Mouse (Mus musculus) hindbrain, embryonic 10.5 days (tissue): Measurements from ENCODE around the gene Ybx3. TPM values are rescaled to one million over a fixed set of nuclear protein-coding genes. Genes with fewer than 3 reads are reported as not detected.

ENCODE experiments used
- DNase-seq: peaks from one replicate; pipeline ENCODE4 v3.0.0-alpha.2; 2017; ENCODE audit warnings: low spot score
- H3K27ac ChIP-seq: fragments of 300-500 bp; sonication (generic); 2 replicates; pipeline ENCODE4 v1.5.1; 2016; ENCODE audit warnings: mild to moderate bottlenecking, moderate library complexity
- H3K27me3 ChIP-seq: fragments of 300-500 bp; sonication (generic); 2 replicates; pipeline ENCODE4 v1.6.1; 2016; ENCODE audit warnings: mild to moderate bottlenecking; ENCODE audit not compliant: poor library complexity, insufficient read depth, severe bottlenecking
- H3K36me3 ChIP-seq: fragments of 300-500 bp; sonication (generic); 2 replicates; pipeline ENCODE4 v1.6.1; 2016; ENCODE audit warnings: mild to moderate bottlenecking, moderate library complexity
- H3K4me1 ChIP-seq: fragments of 300-500 bp; sonication (generic); replicated peaks from 2 replicates; pipeline ENCODE4 v1.6.1; 2016; ENCODE audit warnings: mild to moderate bottlenecking
- H3K4me3 ChIP-seq: fragments of 300-500 bp; sonication (generic); 2 replicates; pipeline ENCODE4 v1.5.1; 2016; ENCODE audit warnings: mild to moderate bottlenecking, moderate library complexity
- H3K9me3 ChIP-seq: fragments of 300-500 bp; sonication (generic); 2 replicates; pipeline ENCODE4 v1.6.1; 2016; ENCODE audit warnings: mild to moderate bottlenecking, moderate library complexity
- WGBS: fragments of 180-500 bp; shearing (Covaris S2); methylation state at CpG from one replicate; pipeline ENCODE4 v1.1.7; 2016; 5-methylcytosine and 5-hydroxymethylcytosine counted together
- polyA plus RNA-seq: library from polyadenylated mRNA; unstranded; fragments of >200 nt; fragmentation: Nextera tagmentation; extraction: Ambion mirVana; gene quantifications from 2 replicates; pipeline ENCODE4 v1.2.1, GENCODE M21; 2016

The Ybx3 gene
- polyA plus RNA-seq, result 20.9 and 39.8 TPM in 2 replicates

DNA sequence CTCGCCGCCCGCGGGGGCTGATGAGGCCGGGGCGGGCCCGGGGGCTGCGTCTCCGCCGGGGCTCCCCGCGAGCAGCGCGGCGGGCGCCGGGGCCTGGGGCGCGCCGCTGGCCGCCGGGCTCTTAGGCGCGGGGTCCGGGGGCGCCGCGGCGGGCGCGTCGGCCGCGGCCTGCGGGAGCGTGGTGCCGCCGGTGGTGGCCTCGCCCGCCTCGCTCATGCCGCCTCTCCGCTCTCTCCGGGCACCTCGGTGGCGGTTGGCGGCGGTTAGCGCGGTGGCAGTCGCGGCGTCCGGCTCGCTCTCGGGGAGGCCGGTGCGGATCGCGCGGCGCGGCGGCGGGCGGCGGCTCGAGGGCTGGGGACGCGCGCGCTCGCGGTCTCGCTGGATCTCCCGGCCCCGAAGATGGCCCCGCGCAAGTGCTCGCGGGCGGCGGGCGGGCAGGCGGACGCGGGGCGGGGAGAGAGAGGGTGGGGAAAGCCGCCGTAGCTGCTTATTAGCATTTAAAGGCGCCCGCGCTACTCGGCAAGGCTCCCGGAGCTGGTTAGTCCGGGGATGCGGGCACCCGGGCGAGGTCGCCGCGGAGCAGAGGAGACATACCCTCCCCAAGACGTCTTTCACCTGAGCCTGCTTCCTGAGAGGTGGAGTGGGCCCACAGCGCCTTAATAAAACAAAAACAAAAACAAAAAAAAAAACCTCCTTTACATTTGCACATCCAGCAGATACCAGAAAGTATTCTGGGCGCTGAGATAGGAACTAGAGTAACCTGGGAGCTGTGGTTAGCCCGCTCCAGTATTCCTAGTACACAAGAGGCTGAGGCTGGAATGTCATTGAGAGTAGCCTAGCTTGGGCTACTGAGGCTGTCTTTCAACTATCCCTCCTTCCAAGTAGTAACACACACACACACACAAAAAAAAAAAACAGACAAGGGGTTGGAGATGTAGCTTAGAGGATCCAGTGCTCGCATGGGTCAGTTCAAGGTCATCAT lies at the start of gene Ybx3:
TSS of gene Ybx3 (minus strand) at position 437 of the 982 bp plus-strand sequence.
- peaks cover 35% of the 10 kb centered on the region for H3K4me1 ChIP-seq
- peak; percentile 85 for DNase-seq
- H3K36me3 ChIP-seq, result no peaks in the 10 kb centered on the region
- peak within 1 kb of the TSS; percentile 93 for H3K27ac ChIP-seq
- peak within 1 kb of the TSS; percentile 81 for H3K4me3 ChIP-seq
- WGBS, result under 1% methylated on average over 81 of the region's 107 CpGs
- peaks cover 10% of the 10 kb centered on the region for H3K27me3 ChIP-seq
- H3K9me3 ChIP-seq, result no peaks in the 10 kb centered on the region

DNA sequence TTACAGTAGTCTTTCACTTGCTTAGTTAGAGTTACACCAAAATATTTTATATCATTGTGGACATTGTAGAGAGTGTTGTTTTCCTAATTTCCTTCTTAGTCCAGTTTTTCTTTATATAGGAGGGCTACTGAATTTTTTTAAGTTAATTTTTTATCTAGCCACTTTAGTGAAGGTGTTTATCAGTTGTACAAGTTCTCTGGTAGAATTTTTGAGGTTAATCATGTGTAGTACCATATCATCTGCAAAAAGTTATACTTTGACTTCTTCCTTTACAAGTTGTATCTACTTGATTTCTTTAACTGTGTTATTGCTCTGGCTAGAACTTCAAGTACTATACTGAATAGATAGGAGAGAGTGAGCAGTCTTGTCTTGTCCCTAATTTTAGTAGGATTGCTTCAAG lies 48.4 kb upstream of the Ybx3 start:
- Histone ChIP-seq H3K4me3 (no peak overlapping the region), H3K27ac (no peak overlapping the region), H3K9me3 (0 out of 2 replicates have a peak, but pooled peaks cover 14% of the 10 kb centered on the region), H3K27me3 (peaks cover 16% of the 10 kb centered on the region), H3K4me1 (peaks cover 6% of the 10 kb centered on the region; the same call in 1 of the 2 replicates), H3K36me3 (no peaks in the 10 kb centered on the region)
- DNase-seq, result no peak

DNA sequence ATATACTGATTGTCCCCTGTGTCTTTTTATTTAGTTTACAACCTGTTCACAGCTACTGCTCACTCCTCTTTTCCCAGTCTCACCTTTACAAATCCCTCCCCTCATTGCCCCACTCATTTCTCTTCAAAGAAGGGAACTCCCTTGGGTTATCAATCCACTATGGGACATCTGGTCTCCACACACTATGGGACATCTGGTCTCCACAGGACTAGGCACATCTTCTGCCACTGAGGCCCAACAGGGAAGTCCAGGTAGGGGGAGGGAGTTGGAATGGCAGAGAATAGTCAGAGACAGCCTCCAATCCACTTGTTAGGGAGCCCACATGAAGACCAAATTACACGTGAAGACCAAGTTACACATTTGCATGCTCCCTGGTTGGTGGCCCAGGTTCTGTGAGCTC lies 45.8 kb upstream of the Ybx3 start:
- Histone ChIP-seq H3K4me1 (peaks cover 6% of the 10 kb centered on the region; the same call in 1 of the 2 replicates), H3K27me3 (peaks cover 16% of the 10 kb centered on the region), H3K9me3 (0 out of 2 replicates have a peak, but pooled peaks cover 8% of the 10 kb centered on the region), H3K36me3 (no peaks in the 10 kb centered on the region), H3K27ac (no peak overlapping the region), H3K4me3 (peak overlapping the region; percentile 57)
- 53% methylated on average over 1 of the region's 1 CpGs for WGBS
- DNase-seq, result no peak

DNA sequence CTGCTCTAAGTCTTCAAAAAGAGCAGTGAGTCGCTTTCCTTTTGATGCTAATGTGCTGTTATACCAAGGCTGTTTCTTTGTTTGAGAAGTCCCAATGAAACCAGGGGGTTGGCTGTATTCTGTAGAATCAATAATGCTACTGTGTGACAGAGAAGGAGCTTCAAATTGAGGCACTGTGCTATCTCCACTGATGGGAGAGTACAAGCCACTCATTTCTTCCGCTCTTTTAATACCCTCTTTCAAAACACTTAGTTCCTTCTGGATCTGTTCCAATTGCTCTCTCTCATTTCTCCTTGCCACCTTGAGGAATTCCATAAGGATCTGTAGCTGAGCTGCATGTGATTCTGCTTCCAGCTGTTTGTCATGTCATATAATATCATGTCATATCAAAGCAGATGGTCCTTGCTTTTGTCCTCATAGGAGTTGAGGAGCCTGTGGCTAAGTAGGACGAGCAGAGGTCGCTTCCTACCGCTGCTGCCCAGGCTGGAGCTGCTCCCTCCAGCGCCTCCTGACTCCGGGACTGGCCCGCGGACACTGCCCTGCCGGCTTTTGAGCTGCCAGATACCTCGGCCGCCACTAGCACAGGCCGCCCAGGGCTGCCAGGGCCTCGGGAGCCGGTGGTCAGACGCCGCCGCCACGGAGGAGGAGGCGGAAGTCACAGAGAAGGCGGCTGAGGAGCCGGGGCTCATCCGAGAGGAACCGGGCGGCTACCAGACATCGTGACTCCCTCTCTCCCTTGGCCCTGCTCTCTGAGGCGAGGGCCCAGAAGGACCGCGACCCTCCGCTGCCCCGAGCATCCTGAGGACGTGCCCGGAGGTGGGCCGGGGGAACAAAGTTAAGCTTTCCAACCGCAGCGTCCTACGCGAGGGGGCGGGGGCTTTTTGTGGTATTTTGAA lies 45.1 kb upstream of the Ybx3 start:
- no peaks in the 10 kb centered on the region for H3K36me3 ChIP-seq
- peak; percentile 58 for DNase-seq
- WGBS, result 7% methylated on average over 39 of the region's 39 CpGs
- H3K9me3 ChIP-seq, result 0 out of 2 replicates have a peak, but pooled peaks cover 3% of the 10 kb centered on the region
- H3K27ac ChIP-seq, result peak overlapping the region; percentile 86
- H3K27me3 ChIP-seq, result peaks cover 16% of the 10 kb centered on the region
- H3K4me1 ChIP-seq, result peaks cover 6% of the 10 kb centered on the region; the same call in 1 of the 2 replicates
- peak overlapping the region; percentile 57 for H3K4me3 ChIP-seq

DNA sequence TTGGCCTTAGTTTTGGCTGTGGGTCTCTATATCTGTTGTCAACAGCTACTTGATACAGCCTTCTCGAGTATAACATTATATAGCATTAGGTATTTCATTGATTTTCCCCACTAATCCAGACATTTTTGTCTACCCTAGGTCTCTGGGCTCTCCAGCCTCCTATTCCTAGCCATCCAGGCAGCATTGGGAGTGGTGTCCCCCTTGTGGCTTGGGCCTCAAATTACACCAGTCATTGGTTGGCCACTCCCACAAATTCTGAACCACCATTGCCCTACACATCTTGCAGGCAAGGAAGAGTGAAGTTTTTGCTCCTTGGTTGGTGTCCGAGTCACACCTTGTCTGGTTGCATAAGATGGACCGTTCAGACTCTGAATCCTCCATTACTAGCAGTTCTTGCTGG lies 33.3 kb upstream of the Ybx3 start:
- Histone ChIP-seq H3K4me3 (no peak overlapping the region), H3K27ac (no peak overlapping the region), H3K27me3 (no peaks in the 10 kb centered on the region), H3K9me3 (no peaks in the 10 kb centered on the region), H3K4me1 (no peaks in the 10 kb centered on the region), H3K36me3 (no peaks in the 10 kb centered on the region)
- DNase-seq, result no peak
- whole genome bisulfite sequencing, result 68% methylated on average over 3 of the region's 3 CpGs

DNA sequence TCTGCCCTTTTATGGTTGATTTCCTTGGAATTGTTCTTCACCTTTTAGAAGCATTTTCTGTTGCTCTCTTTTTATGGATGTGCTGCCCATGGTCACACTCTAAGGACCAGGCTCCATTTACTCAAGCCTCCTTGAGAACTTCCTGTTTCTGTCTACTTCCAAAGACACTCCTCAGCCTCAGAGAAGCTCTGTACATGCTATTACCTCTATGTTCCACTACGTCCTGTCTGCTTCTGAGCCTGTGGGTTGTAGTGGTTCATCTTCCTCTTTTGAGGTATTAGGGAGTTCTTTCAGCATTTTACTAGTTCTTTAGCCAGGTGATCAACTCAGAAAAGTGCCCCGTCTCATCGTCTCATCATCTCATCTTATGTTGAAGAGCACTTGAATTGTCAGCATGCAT lies 31.3 kb upstream of the Ybx3 start:
- no peak overlapping the region for H3K27ac ChIP-seq
- H3K27me3 ChIP-seq, result no peaks in the 10 kb centered on the region
- H3K4me3 ChIP-seq, result no peak overlapping the region
- DNase-seq, result no peak
- no peaks in the 10 kb centered on the region for H3K4me1 ChIP-seq
- 87% methylated on average over 3 of the region's 3 CpGs for WGBS
- H3K9me3 ChIP-seq, result no peaks in the 10 kb centered on the region
- no peaks in the 10 kb centered on the region for H3K36me3 ChIP-seq

DNA sequence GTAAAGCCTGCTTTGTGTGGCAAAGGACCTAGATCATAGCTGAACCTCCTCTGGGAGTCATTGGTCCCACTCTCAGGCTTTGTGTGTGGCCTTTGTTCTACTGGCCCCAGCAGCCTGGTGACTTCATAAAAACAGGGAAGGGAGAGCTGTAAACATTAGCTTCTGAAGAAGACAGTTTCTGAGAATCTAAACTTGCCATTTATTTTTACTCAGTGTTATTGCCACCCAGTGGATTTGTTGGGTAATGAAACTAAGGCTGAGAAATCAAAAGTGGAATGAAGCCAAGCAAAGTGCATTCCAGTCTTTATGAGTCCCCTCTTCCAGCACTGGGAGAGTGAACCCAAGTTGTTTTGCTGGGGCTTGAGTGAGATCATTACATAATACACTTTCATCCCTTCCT lies 30.5 kb upstream of the Ybx3 start:
- Histone ChIP-seq H3K27ac (no peak overlapping the region), H3K27me3 (no peaks in the 10 kb centered on the region), H3K9me3 (no peaks in the 10 kb centered on the region), H3K4me3 (no peak overlapping the region), H3K4me1 (no peaks in the 10 kb centered on the region), H3K36me3 (no peaks in the 10 kb centered on the region)
- no peak for DNase-seq

DNA sequence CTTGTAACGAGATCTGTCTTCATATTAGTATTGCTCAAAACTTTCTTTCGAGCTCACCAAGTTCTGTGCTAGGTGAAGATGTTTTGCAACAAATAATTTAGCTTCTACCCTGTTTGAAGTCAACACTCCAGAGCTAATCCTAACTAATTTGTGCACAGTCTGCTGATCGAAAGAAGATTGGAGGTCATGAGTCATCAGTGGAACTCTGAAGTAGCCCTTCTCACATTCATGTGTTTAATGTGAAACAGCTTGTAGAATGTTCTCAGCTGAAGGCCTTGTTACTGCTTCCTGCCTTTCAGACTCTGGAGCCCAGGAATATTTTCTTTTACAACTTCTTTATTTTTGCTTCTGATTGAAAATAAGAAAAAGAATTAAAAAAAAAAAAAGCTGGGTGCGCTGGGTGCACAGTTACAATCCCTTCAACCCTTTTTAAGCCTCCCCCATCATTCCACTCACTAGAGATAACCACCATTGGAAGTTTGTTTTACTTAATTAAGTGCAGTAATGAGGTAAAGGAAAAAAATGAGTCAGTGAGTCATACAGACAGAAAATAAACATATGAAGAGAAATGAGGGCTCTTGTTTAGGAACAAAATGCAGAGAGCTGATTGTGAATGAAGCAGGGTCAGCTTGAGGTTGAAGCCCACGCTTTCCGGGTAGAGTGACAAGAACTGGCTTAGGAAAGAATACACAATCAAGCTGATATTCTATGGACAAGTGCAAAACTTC lies 23.0 kb upstream of the Ybx3 start:
- no peak overlapping the region for H3K4me3 ChIP-seq
- H3K4me1 ChIP-seq, result no peaks in the 10 kb centered on the region
- no peak for DNase-seq
- no peaks in the 10 kb centered on the region for H3K27me3 ChIP-seq
- WGBS, result 87% methylated on average over 6 of the region's 6 CpGs
- H3K27ac ChIP-seq, result no peak overlapping the region
- no peaks in the 10 kb centered on the region for H3K36me3 ChIP-seq
- no peaks in the 10 kb centered on the region for H3K9me3 ChIP-seq

DNA sequence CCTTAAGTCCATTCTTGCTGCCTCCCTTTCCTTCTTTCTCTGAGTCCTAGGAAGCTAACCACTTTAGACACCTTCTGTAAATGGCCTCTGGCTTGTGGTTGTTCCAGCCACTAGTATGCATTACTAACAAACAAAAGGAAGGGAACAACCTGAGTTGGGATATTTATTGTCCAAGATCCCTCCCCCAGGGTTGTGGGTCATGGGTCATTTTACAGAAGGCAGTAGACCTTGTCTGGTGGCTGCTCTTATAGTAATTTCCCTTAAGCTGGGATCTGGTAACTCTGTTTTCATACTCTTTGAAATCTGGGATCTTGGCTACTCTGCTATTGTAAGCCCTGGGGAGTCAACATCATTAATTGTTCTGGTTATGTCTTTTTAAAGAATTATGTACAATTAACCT lies 18.7 kb upstream of the Ybx3 start:
- Histone ChIP-seq H3K27me3 (no peaks in the 10 kb centered on the region), H3K4me1 (peaks cover 4% of the 10 kb centered on the region; the same call in 1 of the 2 replicates), H3K36me3 (no peaks in the 10 kb centered on the region), H3K9me3 (no peaks in the 10 kb centered on the region), H3K4me3 (no peak overlapping the region), H3K27ac (no peak overlapping the region)
- no peak for DNase-seq

DNA sequence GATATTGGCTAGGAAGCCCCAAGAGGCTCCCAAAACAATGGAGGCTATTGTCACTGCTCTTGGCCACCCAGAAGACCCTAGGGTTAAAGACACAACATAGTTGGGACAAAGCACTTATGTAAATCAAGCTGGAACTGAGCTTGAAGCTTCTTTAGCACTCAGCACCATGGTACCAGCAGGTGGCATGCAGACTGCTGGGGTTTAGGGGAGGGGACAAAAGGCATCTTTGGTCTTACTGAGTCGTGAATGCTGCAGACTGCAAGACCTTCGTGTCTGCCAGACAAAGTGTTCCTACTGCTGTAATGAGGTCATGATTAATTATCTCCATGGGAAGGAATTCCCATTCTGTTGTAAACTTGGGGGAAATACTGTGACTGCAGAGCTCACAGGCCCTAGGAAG lies 17.6 kb upstream of the Ybx3 start:
- no peak overlapping the region for H3K4me3 ChIP-seq
- peaks cover 4% of the 10 kb centered on the region; the same call in 1 of the 2 replicates for H3K4me1 ChIP-seq
- H3K9me3 ChIP-seq, result no peaks in the 10 kb centered on the region
- H3K27ac ChIP-seq, result no peak overlapping the region
- H3K36me3 ChIP-seq, result no peaks in the 10 kb centered on the region
- H3K27me3 ChIP-seq, result no peaks in the 10 kb centered on the region
- WGBS, result 3% methylated on average over 2 of the region's 2 CpGs
- DNase-seq, result no peak

DNA sequence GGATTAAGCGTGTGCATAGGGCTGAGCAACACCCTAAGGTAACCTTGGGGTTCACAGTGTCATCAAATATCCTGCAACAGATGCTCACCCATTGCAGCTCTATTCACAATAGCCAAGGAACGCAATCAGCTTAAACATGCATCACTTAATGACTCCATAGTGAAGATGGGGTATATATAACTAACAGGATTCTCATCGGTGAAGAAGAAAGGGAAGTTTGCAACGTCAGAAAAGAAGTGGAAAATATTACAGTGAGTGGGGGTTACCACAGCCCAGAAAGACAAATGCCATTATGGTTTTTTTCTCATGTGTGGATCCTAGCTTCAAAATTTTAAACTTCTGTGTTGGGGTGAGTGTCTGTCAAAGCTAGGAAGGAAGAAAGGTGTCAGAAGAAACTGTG lies 16.9 kb upstream of the Ybx3 start:
- DNase-seq, result no peak
- no peaks in the 10 kb centered on the region for H3K36me3 ChIP-seq
- peaks cover 4% of the 10 kb centered on the region; the same call in 1 of the 2 replicates for H3K4me1 ChIP-seq
- H3K9me3 ChIP-seq, result no peaks in the 10 kb centered on the region
- no peaks in the 10 kb centered on the region for H3K27me3 ChIP-seq
- H3K4me3 ChIP-seq, result no peak overlapping the region
- 84% methylated on average over 4 of the region's 4 CpGs for WGBS
- H3K27ac ChIP-seq, result no peak overlapping the region

DNA sequence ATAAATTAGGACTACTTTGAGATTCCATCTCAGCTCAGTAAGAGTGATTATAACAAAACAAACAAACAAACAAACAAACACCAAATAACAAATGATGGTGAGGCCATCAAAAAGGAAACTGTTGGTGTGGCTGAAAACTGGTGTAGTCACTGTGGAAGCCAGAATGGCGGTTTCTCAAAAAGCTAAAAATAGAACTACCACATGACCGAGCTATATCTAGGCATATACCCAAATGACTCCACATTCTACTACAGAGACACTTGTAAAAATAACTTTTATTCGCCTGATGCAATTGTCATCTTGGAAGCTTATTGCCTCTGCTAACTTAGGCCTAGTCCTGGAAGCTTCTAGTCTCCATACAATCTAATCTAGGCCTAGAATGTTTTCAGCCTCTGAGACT lies 16.0 kb upstream of the Ybx3 start:
- peaks cover 4% of the 10 kb centered on the region; the same call in 1 of the 2 replicates for H3K4me1 ChIP-seq
- no peak for DNase-seq
- H3K27ac ChIP-seq, result no peak overlapping the region
- H3K9me3 ChIP-seq, result no peaks in the 10 kb centered on the region
- no peaks in the 10 kb centered on the region for H3K27me3 ChIP-seq
- no peaks in the 10 kb centered on the region for H3K36me3 ChIP-seq
- WGBS, result 91% methylated on average over 3 of the region's 3 CpGs
- no peak overlapping the region for H3K4me3 ChIP-seq
